Mouse (Mus musculus) induced T-regulatory cell, adult 2 months (primary cell): ENCODE data around the gene Rnf31.

Source experiments
- DNase-seq: peaks from one replicate; pipeline ENCODE4 v3.0.0-alpha.2; 2012; ENCODE audit warnings: low read depth

Rnf31 gene

GRCm38 (mm10) chr14:55651528-55651927 lies 60.0 kb downstream of the Rnf31 start:
- DNase-seq = no peak
